ENCODE assay signal across 25 mouse cellular contexts in the genomic region with DNA sequence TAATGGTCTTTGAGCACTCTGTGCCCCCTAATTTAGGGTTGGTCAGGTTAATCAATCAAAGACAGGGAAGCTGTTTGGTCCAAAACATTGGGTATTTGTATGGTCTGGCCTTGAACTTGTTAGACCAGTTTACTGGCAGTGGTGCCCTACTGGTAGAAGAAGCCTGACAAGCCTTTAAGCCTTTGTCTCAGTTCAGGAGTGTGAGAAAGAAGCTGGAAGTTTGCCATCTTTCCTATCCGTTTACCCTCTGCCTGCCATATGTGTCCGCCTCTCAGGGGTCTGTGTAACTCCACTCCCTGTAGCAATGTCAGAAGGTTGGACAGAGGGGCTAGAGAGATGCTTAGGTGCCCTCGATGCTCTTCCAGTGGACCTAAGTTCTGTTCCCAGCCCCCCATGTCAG.
"Had no signal": no experiment of that assay in that cellular context is flagged by ENCODE, and none has a peak within 500 bp of the region (broad histone marks: within the 10 kb centered on the region; RNA-seq: fewer than 3 reads in every experiment).

No protein-coding gene starts in this region.

- H3K27me3 ChIP-seq: heart, embryonic 13.5 days; heart, embryonic 15.5 days; hindbrain, embryonic 13.5 days; kidney, embryonic 15.5 days; limb, embryonic 12.5 days; limb, embryonic 15.5 days; liver, embryonic 12.5 days had no signal

- H3K4me1 ChIP-seq: kidney, embryonic 15.5 days; liver, embryonic 12.5 days had no signal

- H3K9ac ChIP-seq: heart, embryonic 13.5 days; heart, embryonic 15.5 days; hindbrain, embryonic 13.5 days; kidney, embryonic 15.5 days; limb, embryonic 12.5 days; limb, embryonic 15.5 days; liver, embryonic 12.5 days; liver, embryonic 14.5 days had no signal

- H3K4me2 ChIP-seq: heart, embryonic 11.5 days; heart, embryonic 13.5 days; heart, embryonic 15.5 days; hindbrain, embryonic 13.5 days; kidney, embryonic 15.5 days; limb, embryonic 12.5 days; limb, embryonic 15.5 days; liver, embryonic 12.5 days had no signal

- H3K4me3 ChIP-seq: heart, adult 2 months; heart, embryonic 13.5 days; heart, embryonic 15.5 days; hindbrain, embryonic 13.5 days; kidney, embryonic 15.5 days; limb, embryonic 12.5 days; limb, embryonic 15.5 days; liver, embryonic 12.5 days had no signal

- DNase-seq: gastrocnemius, postnatal 14 days; gastrocnemius, postnatal 36 days; heart, adult 2 months; heart, postnatal 14 days; heart, postnatal 36 days; kidney, adult 11 months; kidney, adult 2 months; kidney, adult 9 months; kidney, postnatal 14 days; kidney, postnatal 36 days; layer of hippocampus, adult 9-11 months; layer of hippocampus, postnatal 36 days; left cerebral cortex, postnatal 4 days had no signal

- ATAC-seq: hindbrain, embryonic 16.5 days; intestine, embryonic 16.5 days; liver, embryonic 12.5 days had no signal

- H3K27ac ChIP-seq: heart, embryonic 13.5 days; heart, embryonic 15.5 days; hindbrain, embryonic 13.5 days; kidney, embryonic 15.5 days; kidney, postnatal 0 days; limb, embryonic 12.5 days; limb, embryonic 15.5 days; liver, embryonic 12.5 days; liver, embryonic 14.5 days had no signal

- H3K9me3 ChIP-seq: heart, embryonic 13.5 days; heart, embryonic 15.5 days; hindbrain, embryonic 13.5 days; kidney, embryonic 15.5 days; limb, embryonic 12.5 days; limb, embryonic 15.5 days; liver, embryonic 12.5 days had no signal
